Mouse (Mus musculus): Measurements from ENCODE around the gene Eif2b2. TPM values are rescaled to one million over a fixed set of nuclear protein-coding genes. Genes with fewer than 3 reads are reported as not detected.
A peak's percentile ranks its signal among the peaks of the same experiment; 100 is the strongest.

Eif2b2 gene
- polyA plus RNA-seq (2011; ENCODE audit: insufficient read depth, insufficient read length, low read depth, missing spikeins): 58.0 and 71.6 TPM in 2 replicates

GRCm38 (mm10) chr12:85219236-85219904 lies at the start of gene Eif2b2:
Gene Eif2b2 (plus strand): TSS chr12:85219481.
- TF ChIP-seq EP300 (IDR thresholded peaks at IDR 0.05; ENCODE audit: insufficient read depth, low read depth, low read length) (no peak), CTCF (IDR thresholded peaks at IDR 0.05; ENCODE audit: low read depth, low read length) (no peak), POLR2A (IDR thresholded peaks at IDR 0.05; ENCODE audit: insufficient read depth, low read length) (peak; percentile 18)
- Histone ChIP-seq H3K4me1 (ENCODE audit: control insufficient read depth, insufficient read depth, low read length) (no peaks in the 10 kb centered on the region), H3K36me3 (ENCODE audit: control insufficient read depth, insufficient read depth, low read length, poor library complexity, severe bottlenecking) (peaks cover 9% of the 10 kb centered on the region), H3K9ac (ENCODE audit: low read depth, poor library complexity, severe bottlenecking) (peak within 1 kb of the TSS; percentile 72), H3K27ac (ENCODE audit: insufficient read depth, low read length) (no peak within 1 kb of the TSS), H3K4me3 (ENCODE audit: low read depth, low read length) (peak within 1 kb of the TSS; percentile 88), H3K27me3 (ENCODE audit: control insufficient read depth, insufficient read depth, low read length, poor library complexity, severe bottlenecking) (no peaks in the 10 kb centered on the region), H3K9me3 (replicated peaks; ENCODE audit: control insufficient read depth, insufficient read depth, low read length, poor library complexity, severe bottlenecking) (no peaks in the 10 kb centered on the region)

DNA sequence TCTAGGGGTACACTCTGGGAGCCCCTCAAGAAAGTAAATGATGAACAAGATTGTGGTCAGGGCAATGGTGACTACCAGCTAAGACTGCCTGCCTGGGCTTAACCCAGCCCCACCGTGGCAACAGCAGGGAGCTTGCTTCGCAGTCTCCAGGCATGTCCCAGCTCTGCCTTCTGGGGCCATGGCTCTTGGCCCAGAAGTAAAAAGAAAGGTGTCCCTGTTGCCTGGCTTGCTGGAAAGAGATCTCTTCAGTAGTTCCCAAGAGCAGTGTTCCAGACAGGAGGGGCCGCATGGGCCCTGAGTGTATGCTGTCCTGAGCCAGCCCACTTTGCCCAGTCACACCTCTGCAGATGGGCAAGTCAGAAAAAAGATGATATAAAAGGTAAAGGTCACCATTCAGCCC lies 49.4 kb upstream of the Eif2b2 start:
- H3K9me3 ChIP-seq (replicated peaks; ENCODE audit: control insufficient read depth, insufficient read depth, low read length, poor library complexity, severe bottlenecking): no peaks in the 10 kb centered on the region
- TF ChIP-seq EP300 (IDR thresholded peaks at IDR 0.05; ENCODE audit: insufficient read depth, low read depth, low read length) (no peak), CTCF (IDR thresholded peaks at IDR 0.05; ENCODE audit: low read depth, low read length) (no peak), POLR2A (IDR thresholded peaks at IDR 0.05; ENCODE audit: insufficient read depth, low read length) (no peak)
- H3K4me1 ChIP-seq (ENCODE audit: control insufficient read depth, insufficient read depth, low read length): no peaks in the 10 kb centered on the region
- 0 out of 2 replicates have a peak overlapping the region, but pooled peaks have one; percentile 8 for H3K9ac ChIP-seq (ENCODE audit: low read depth, poor library complexity, severe bottlenecking)
- H3K27ac ChIP-seq (ENCODE audit: insufficient read depth, low read length): no peak overlapping the region
- no peak overlapping the region for H3K4me3 ChIP-seq (ENCODE audit: low read depth, low read length)
- H3K27me3 ChIP-seq (ENCODE audit: control insufficient read depth, insufficient read depth, low read length, poor library complexity, severe bottlenecking): no peaks in the 10 kb centered on the region
- no peaks in the 10 kb centered on the region for H3K36me3 ChIP-seq (ENCODE audit: control insufficient read depth, insufficient read depth, low read length, poor library complexity, severe bottlenecking)

GRCm38 (mm10) chr12:85170284-85170947 lies 48.9 kb upstream of the Eif2b2 start:
- TF ChIP-seq POLR2A (IDR thresholded peaks at IDR 0.05; ENCODE audit: insufficient read depth, low read length) (no peak), CTCF (IDR thresholded peaks at IDR 0.05; ENCODE audit: low read depth, low read length) (no peak), EP300 (IDR thresholded peaks at IDR 0.05; ENCODE audit: insufficient read depth, low read depth, low read length) (no peak)
- no peaks in the 10 kb centered on the region for H3K27me3 ChIP-seq (ENCODE audit: control insufficient read depth, insufficient read depth, low read length, poor library complexity, severe bottlenecking)
- H3K27ac ChIP-seq (ENCODE audit: insufficient read depth, low read length): no peak overlapping the region
- no peak overlapping the region for H3K4me3 ChIP-seq (ENCODE audit: low read depth, low read length)
- no peaks in the 10 kb centered on the region for H3K9me3 ChIP-seq (replicated peaks; ENCODE audit: control insufficient read depth, insufficient read depth, low read length, poor library complexity, severe bottlenecking)
- no peak overlapping the region for H3K9ac ChIP-seq (ENCODE audit: low read depth, poor library complexity, severe bottlenecking)
- H3K4me1 ChIP-seq (ENCODE audit: control insufficient read depth, insufficient read depth, low read length): no peaks in the 10 kb centered on the region
- no peaks in the 10 kb centered on the region for H3K36me3 ChIP-seq (ENCODE audit: control insufficient read depth, insufficient read depth, low read length, poor library complexity, severe bottlenecking)

DNA sequence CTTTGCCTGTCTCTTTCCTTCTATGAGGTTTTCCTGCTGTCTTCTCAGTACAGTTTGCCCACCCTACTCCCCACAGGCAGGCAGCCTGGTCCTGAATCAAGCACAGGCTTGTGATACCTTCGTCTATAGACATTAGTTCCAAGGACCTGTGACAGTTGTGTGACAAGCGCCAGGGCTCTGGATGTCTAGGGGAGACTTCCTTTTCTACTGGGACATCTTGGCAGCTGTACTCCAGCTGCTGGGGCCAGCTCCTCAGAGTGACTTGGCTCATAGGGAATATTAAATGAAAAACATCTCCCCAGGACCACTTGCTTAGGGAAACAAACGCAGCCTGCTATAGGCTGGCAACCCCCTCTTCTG lies 48.4 kb upstream of the Eif2b2 start:
- no peak overlapping the region for H3K27ac ChIP-seq (ENCODE audit: insufficient read depth, low read length)
- H3K9ac ChIP-seq (ENCODE audit: low read depth, poor library complexity, severe bottlenecking): no peak overlapping the region
- no peaks in the 10 kb centered on the region for H3K9me3 ChIP-seq (replicated peaks; ENCODE audit: control insufficient read depth, insufficient read depth, low read length, poor library complexity, severe bottlenecking)
- no peaks in the 10 kb centered on the region for H3K36me3 ChIP-seq (ENCODE audit: control insufficient read depth, insufficient read depth, low read length, poor library complexity, severe bottlenecking)
- TF ChIP-seq POLR2A (IDR thresholded peaks at IDR 0.05; ENCODE audit: insufficient read depth, low read length) (no peak), CTCF (IDR thresholded peaks at IDR 0.05; ENCODE audit: low read depth, low read length) (no peak), EP300 (IDR thresholded peaks at IDR 0.05; ENCODE audit: insufficient read depth, low read depth, low read length) (no peak)
- H3K27me3 ChIP-seq (ENCODE audit: control insufficient read depth, insufficient read depth, low read length, poor library complexity, severe bottlenecking): no peaks in the 10 kb centered on the region
- H3K4me1 ChIP-seq (ENCODE audit: control insufficient read depth, insufficient read depth, low read length): no peaks in the 10 kb centered on the region
- H3K4me3 ChIP-seq (ENCODE audit: low read depth, low read length): no peak overlapping the region

GRCm38 (mm10) chr12:85174016-85174415 lies 45.3 kb upstream of the Eif2b2 start:
- H3K36me3 ChIP-seq (ENCODE audit: control insufficient read depth, insufficient read depth, low read length, poor library complexity, severe bottlenecking): no peaks in the 10 kb centered on the region
- no peak overlapping the region for H3K4me3 ChIP-seq (ENCODE audit: low read depth, low read length)
- no peak overlapping the region for H3K9ac ChIP-seq (ENCODE audit: low read depth, poor library complexity, severe bottlenecking)
- H3K27ac ChIP-seq (ENCODE audit: insufficient read depth, low read length): no peak overlapping the region
- TF ChIP-seq EP300 (IDR thresholded peaks at IDR 0.05; ENCODE audit: insufficient read depth, low read depth, low read length): no peak
- no peak for TF ChIP-seq POLR2A (IDR thresholded peaks at IDR 0.05; ENCODE audit: insufficient read depth, low read length)
- TF ChIP-seq CTCF (IDR thresholded peaks at IDR 0.05; ENCODE audit: low read depth, low read length): no peak
- H3K9me3 ChIP-seq (replicated peaks; ENCODE audit: control insufficient read depth, insufficient read depth, low read length, poor library complexity, severe bottlenecking): no peaks in the 10 kb centered on the region
- H3K4me1 ChIP-seq (ENCODE audit: control insufficient read depth, insufficient read depth, low read length): no peaks in the 10 kb centered on the region
- H3K27me3 ChIP-seq (ENCODE audit: control insufficient read depth, insufficient read depth, low read length, poor library complexity, severe bottlenecking): no peaks in the 10 kb centered on the region

DNA sequence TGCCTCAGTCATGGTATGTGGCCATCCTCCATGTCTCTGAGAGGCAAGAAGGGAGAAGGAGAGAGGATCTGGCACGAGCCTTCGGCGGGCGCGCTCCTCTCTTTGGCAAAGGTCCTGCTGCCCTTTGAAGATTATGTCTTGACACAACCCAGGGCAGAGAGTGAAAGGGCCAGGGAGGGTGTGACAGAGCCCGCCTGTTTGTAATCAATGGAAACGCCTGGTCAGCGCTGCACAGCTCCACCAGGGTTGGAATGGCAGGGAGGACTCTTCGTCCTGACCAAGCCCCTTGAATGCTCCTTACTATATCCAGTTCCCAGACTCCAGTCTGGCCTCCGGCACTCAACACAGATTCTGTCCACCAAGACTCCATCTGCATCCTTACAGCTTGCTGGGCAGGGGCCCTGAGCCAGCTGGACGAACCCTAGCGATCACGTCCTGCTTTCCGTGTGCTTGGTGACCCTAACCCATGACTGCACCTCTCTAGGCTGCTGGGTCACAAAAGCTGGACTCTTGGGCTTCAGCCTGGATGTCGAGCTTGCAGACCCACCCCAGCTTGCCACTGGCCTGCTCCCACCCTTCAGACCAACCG lies 44.1 kb upstream of the Eif2b2 start:
- no peak overlapping the region for H3K4me3 ChIP-seq (ENCODE audit: low read depth, low read length)
- no peaks in the 10 kb centered on the region for H3K27me3 ChIP-seq (ENCODE audit: control insufficient read depth, insufficient read depth, low read length, poor library complexity, severe bottlenecking)
- H3K9ac ChIP-seq (ENCODE audit: low read depth, poor library complexity, severe bottlenecking): no peak overlapping the region
- H3K27ac ChIP-seq (ENCODE audit: insufficient read depth, low read length): no peak overlapping the region
- no peaks in the 10 kb centered on the region for H3K9me3 ChIP-seq (replicated peaks; ENCODE audit: control insufficient read depth, insufficient read depth, low read length, poor library complexity, severe bottlenecking)
- H3K36me3 ChIP-seq (ENCODE audit: control insufficient read depth, insufficient read depth, low read length, poor library complexity, severe bottlenecking): no peaks in the 10 kb centered on the region
- H3K4me1 ChIP-seq (ENCODE audit: control insufficient read depth, insufficient read depth, low read length): no peaks in the 10 kb centered on the region
- TF ChIP-seq POLR2A (IDR thresholded peaks at IDR 0.05; ENCODE audit: insufficient read depth, low read length): no peak
- TF ChIP-seq CTCF (IDR thresholded peaks at IDR 0.05; ENCODE audit: low read depth, low read length): no peak
- no peak for TF ChIP-seq EP300 (IDR thresholded peaks at IDR 0.05; ENCODE audit: insufficient read depth, low read depth, low read length)

Measured in ES-Bruce4 (cell line).